Mouse (Mus musculus): ENCODE measurements around the gene a.

- TF ChIP-seq CTCF (IDR thresholded peaks at IDR 0.05; ENCODE audit: low read depth, low read length): no peak
- no peak for TF ChIP-seq POLR2AphosphoS5 (IDR thresholded peaks at IDR 0.05; ENCODE audit: insufficient replicate concordance, low read depth, low read length)
- TF ChIP-seq TAL1 (conservative IDR thresholded peaks at IDR 0.05; ENCODE audit: low read depth, low read length): no peak
- no peak for TF ChIP-seq GATA1 (IDR thresholded peaks at IDR 0.05; ENCODE audit: borderline replicate concordance, low read length)
- TF ChIP-seq GATA2 (IDR thresholded peaks at IDR 0.05; ENCODE audit: borderline replicate concordance, low read depth, low read length): no peak
These were observed 101.8 kb downstream of the a start for GRCm38 (mm10) chr2:154893045-154893385.

Measured in G1E (cell line).